In genomic region chr4:13565921-13566493, GRCm38 (mm10) we compare ENCODE assay signal across 8 mouse cellular contexts.
DNase-seq lines count a peak whose midpoint lies in the region; ATAC-seq and TF ChIP-seq lines count a peak whose summit lies in the region.

No protein-coding gene starts in this region.

- H3K4me2 ChIP-seq in forebrain, postnatal 0 days (ENCODE audit: low read depth): peak overlapping the region; percentile 45

- H3K4me1 ChIP-seq in E14TG2a.4 (replicated peaks; ENCODE audit: low read depth, low read length): peaks cover 26% of the 10 kb centered on the region
- peaks cover 9% of the 10 kb centered on the region for H3K4me1 ChIP-seq in forebrain, postnatal 0 days (ENCODE audit: insufficient read depth)
- peaks cover 11% of the 10 kb centered on the region for H3K4me1 ChIP-seq in midbrain, embryonic 10.5 days
- H3K4me1 ChIP-seq in cerebellum, adult 2 months (ENCODE audit: control insufficient read depth, insufficient read depth, low read length): no peaks in the 10 kb centered on the region

- H3K9me3 ChIP-seq in E14TG2a.4 (ENCODE audit: low read length): 0 out of 2 replicates have a peak, but pooled peaks cover 5% of the 10 kb centered on the region
- no peaks in the 10 kb centered on the region for H3K9me3 ChIP-seq in forebrain, postnatal 0 days (ENCODE audit: low read length)
- no peaks in the 10 kb centered on the region for H3K9me3 ChIP-seq in midbrain, embryonic 10.5 days (replicated peaks)

- ATAC-seq in forebrain, postnatal 0 days: peak; percentile 59

- no peak for TF ChIP-seq CTCF in E14TG2a.4 (conservative IDR thresholded peaks at IDR 0.05; ENCODE audit: low read length)
- TF ChIP-seq CTCF in forebrain, postnatal 0 days (IDR thresholded peaks at IDR 0.05; ENCODE audit: low read depth): no peak
- TF ChIP-seq CTCF in cerebellum, adult 2 months (IDR thresholded peaks at IDR 0.05; ENCODE audit: borderline replicate concordance, insufficient read depth, low read depth, low read length): no peak

- peaks cover 9% of the 10 kb centered on the region; the same call in 1 of the 2 replicates for H3K27me3 ChIP-seq in E14TG2a.4 (ENCODE audit: insufficient read depth, low read length)
- no peaks in the 10 kb centered on the region for H3K27me3 ChIP-seq in forebrain, postnatal 0 days (ENCODE audit: insufficient read depth, low read length)
- peaks cover 20% of the 10 kb centered on the region for H3K27me3 ChIP-seq in midbrain, embryonic 10.5 days (ENCODE audit: low read depth, poor library complexity, severe bottlenecking)
- H3K27me3 ChIP-seq in cerebellum, adult 2 months (ENCODE audit: control insufficient read depth, insufficient read depth, low read length): no peaks in the 10 kb centered on the region

- H3K27ac ChIP-seq in forebrain, postnatal 0 days (ENCODE audit: low read depth, low read length): peak overlapping the region; percentile 57
- H3K27ac ChIP-seq in midbrain, embryonic 10.5 days (replicated peaks): no peak overlapping the region
- no peak overlapping the region for H3K27ac ChIP-seq in cerebellum, adult 2 months (ENCODE audit: insufficient read depth, low read length)

- peak overlapping the region; percentile 57 for H3K4me3 ChIP-seq in E14TG2a.4 (replicated peaks; ENCODE audit: low read length)
- peak overlapping the region; percentile 27 for H3K4me3 ChIP-seq in forebrain, postnatal 0 days (ENCODE audit: low read depth, low read length)
- peak overlapping the region; percentile 41 for H3K4me3 ChIP-seq in midbrain, embryonic 10.5 days
- H3K4me3 ChIP-seq in cerebellum, adult 2 months (replicated peaks; ENCODE audit: insufficient read depth, low read depth, low read length): no peak overlapping the region

- TF ChIP-seq POLR2A in cerebellum, adult 2 months (IDR thresholded peaks at IDR 0.05; ENCODE audit: borderline replicate concordance, insufficient read depth, low read length): no peak

- peak overlapping the region; percentile 22; the same call in 1 of the 2 replicates for H3K9ac ChIP-seq in forebrain, postnatal 0 days

- DNase-seq in cerebellum, postnatal 10 days: peak; percentile 19 to 20
- no peak for DNase-seq in cerebellum, adult 9-10 months
- DNase-seq in forebrain, postnatal 0 days: peak; percentile 64
- DNase-seq in midbrain, embryonic 10.5 days (ENCODE audit: low spot score): peak; percentile 20
- DNase-seq in testis, postnatal 10 days (ENCODE audit: low spot score): no peak
- no peak for DNase-seq in cerebellum, adult 2 months
- DNase-seq in spleen, postnatal 4 days (ENCODE audit: low spot score in 2 of 2): no peak

- H3K36me3 ChIP-seq in E14TG2a.4 (ENCODE audit: insufficient read depth, low read length): no peaks in the 10 kb centered on the region
- H3K36me3 ChIP-seq in forebrain, postnatal 0 days (ENCODE audit: insufficient read depth): no peaks in the 10 kb centered on the region
- no peaks in the 10 kb centered on the region for H3K36me3 ChIP-seq in midbrain, embryonic 10.5 days

- 3% methylated on average over 14 of the region's 14 CpGs for WGBS in forebrain, postnatal 0 days
- WGBS in midbrain, embryonic 10.5 days: 5% methylated on average over 14 of the region's 14 CpGs
- WGBS in cerebellum, adult 2 months: 37% methylated on average over 14 of the region's 14 CpGs

Comparison
In these comparisons a context has a peak if more than half of its experiments do, and no peak if none do; other contexts are left out.
1. DNase-seq: peak in cerebellum, postnatal 10 days (2 of 2), forebrain, postnatal 0 days (single experiment) and midbrain, embryonic 10.5 days (single experiment); none in cerebellum, adult 9-10 months (single experiment), testis, postnatal 10 days (single experiment), cerebellum, adult 2 months (0 of 2) and spleen, postnatal 4 days (0 of 2).